Mouse (Mus musculus) liver, embryonic 15.5 days (tissue): ENCODE measurements around the gene Pate2. TPM values are rescaled to one million over a fixed set of nuclear protein-coding genes. Genes with fewer than 3 reads are reported as not detected.

ENCODE experiments used
- ATAC-seq: fragments of 200-750 bp; cut with Nextera tagmentation; 2 replicates; pipeline ENCODE4 v1.8.0; 2017; ENCODE audit warnings: moderate number of reproducible peaks, mild to moderate bottlenecking, moderate library complexity; ENCODE audit not compliant: insufficient read depth
- H3K27ac ChIP-seq: fragments of 300-500 bp; sonication (generic); replicated peaks from 2 replicates; pipeline ENCODE4 v1.5.1; 2015; ENCODE audit warnings: mild to moderate bottlenecking, inconsistent platforms
- H3K27me3 ChIP-seq: fragments of 300-500 bp; sonication (generic); 2 replicates; pipeline ENCODE4 v1.6.1; 2015; ENCODE audit warnings: mild to moderate bottlenecking, inconsistent platforms
- H3K36me3 ChIP-seq: fragments of 300-500 bp; sonication (generic); replicated peaks from 2 replicates; pipeline ENCODE4 v1.6.1; 2015; ENCODE audit warnings: moderate library complexity, mild to moderate bottlenecking, inconsistent platforms
- H3K4me1 ChIP-seq: fragments of 300-500 bp; sonication (generic); replicated peaks from 2 replicates; pipeline ENCODE4 v1.6.1; 2015; ENCODE audit warnings: inconsistent platforms
- H3K4me2 ChIP-seq: fragments of 300-500 bp; sonication (generic); 2 replicates; pipeline ENCODE4 v1.6.1; 2015; ENCODE audit warnings: moderate library complexity, mild to moderate bottlenecking, inconsistent platforms
- H3K4me3 ChIP-seq: fragments of 300-500 bp; sonication (generic); replicated peaks from 2 replicates; pipeline ENCODE4 v1.5.1; 2015; ENCODE audit warnings: mild to moderate bottlenecking, inconsistent platforms
- H3K9ac ChIP-seq: fragments of 300-500 bp; sonication (generic); 2 replicates; pipeline ENCODE4 v1.6.1; 2015; ENCODE audit warnings: moderate library complexity, mild to moderate bottlenecking, inconsistent platforms
- H3K9me3 ChIP-seq: fragments of 300-500 bp; sonication (generic); replicated peaks from 2 replicates; pipeline ENCODE4 v1.6.1; 2016; ENCODE audit warnings: inconsistent platforms
- WGBS: fragments of 180-500 bp; shearing (Covaris S2); methylation state at CpG from one replicate; pipeline ENCODE4 v1.1.7; 2015; ENCODE audit warnings: mixed read lengths; ENCODE audit not compliant: insufficient replicate concordance; 5-methylcytosine and 5-hydroxymethylcytosine counted together
- polyA plus RNA-seq: library from polyadenylated mRNA; unstranded; fragments of >200 nt; fragmentation: Nextera tagmentation; extraction: Ambion mirVana; gene quantifications from 2 replicates; pipeline ENCODE4 v1.2.1, GENCODE M21; 2015

Pate2 gene
- polyA plus RNA-seq, result 0.09 and 0.26 TPM in 2 replicates

DNA sequence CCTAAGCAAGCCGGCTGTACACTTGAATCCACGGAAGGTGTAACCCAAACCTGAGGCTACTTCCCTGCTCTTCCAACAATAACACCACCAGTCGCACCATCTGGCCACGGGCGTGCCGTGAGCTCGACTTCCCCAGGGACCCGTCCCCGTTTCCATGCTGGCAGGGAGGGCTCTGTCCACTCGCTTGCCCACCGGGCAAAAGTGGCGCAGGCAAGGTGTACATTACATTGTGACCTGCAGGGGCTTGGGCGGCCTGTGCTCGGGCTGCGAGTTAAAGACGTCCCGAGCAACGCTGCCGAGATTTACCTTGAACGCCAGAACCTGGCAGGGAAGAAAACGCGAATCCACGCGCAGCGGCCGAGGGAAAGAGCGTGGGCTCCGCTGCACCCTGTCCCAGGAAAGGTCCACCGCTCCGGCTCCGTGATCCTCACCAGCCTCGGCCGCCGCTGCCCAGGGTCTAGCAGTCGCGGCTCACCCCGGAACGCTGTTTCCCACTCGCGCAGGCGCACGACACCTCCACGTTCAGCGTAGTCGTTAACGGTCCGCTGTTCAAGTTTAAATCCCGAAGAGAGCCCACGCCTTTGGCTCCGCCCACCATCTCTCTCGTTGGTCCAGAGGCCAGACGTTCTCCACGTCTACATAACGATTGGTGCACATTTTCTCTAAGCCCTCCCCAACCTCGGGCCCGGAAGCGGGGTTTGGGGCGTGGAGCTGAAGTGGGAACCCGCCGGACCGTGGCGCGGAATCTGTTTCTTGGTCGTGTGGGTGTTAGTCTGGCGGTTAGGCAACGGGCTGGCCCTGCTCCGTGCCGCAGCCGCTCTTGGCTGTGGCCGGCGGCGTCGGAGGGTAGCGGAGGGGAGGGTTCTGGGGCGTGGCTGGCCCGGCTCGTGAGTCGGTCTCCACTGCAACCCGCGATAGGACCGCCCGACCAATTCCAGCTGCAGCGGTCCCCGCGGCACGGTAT, at the start of gene Pate2, which contains the start of gene Hyls1:
Gene Pate2, plus strand, starts transcription at position 714 of the 964 bp plus-strand sequence.
Gene Hyls1, minus strand, starts transcription at position 828 of the 964 bp plus-strand sequence.
- Histone ChIP-seq H3K36me3 (peaks cover 34% of the 10 kb centered on the region), H3K4me2 (peak within 1 kb of the TSS; percentile 72), H3K9ac (peak within 1 kb of the TSS; percentile 92), H3K27me3 (peaks cover 29% of the 10 kb centered on the region), H3K4me1 (peaks cover 16% of the 10 kb centered on the region), H3K4me3 (peak within 1 kb of the TSS; percentile 94), H3K27ac (peak within 1 kb of the TSS; percentile 97), H3K9me3 (no peaks in the 10 kb centered on the region)
- ATAC-seq, result peak; percentile 97
- under 1% methylated on average over 86 of the region's 86 CpGs for WGBS

DNA sequence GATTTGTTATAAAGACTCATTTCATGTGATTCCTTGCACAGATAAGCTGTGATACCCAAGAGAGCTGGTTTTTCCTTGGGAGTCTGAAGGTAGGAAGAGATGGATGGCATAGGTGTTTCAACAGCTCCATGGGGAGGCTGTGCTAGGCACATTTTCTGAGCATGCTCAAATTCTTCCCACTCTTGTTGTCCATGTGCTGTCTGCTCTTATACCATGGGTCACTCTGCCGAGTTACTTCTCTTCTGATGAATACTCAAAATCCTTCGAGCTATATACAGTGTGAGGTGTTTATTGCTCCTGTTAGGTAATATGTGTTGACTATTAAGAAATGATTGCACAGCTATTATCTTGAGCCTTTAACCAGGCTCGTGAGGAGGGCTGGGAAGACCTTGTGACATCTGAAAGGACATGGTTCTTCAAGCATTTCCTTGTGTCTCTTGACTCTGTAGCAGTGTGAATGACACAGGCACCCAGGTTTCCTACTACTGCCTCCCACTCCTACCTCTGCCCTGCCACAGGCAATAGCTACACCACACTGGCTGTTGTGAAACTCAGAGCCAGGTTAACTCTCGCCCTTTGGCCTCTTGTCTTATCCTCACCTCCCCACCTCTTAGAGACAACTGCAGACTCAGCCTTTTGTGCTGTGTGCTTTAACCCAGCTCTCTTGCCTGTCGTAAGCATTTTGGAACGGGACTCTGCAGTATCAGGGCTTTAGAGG, 49.3 kb upstream of the Pate2 start:
- H3K9me3 ChIP-seq, result no peaks in the 10 kb centered on the region
- H3K27ac ChIP-seq, result no peak overlapping the region
- no peak overlapping the region for H3K9ac ChIP-seq
- WGBS, result 52% methylated on average over 6 of the region's 6 CpGs
- no peak overlapping the region for H3K4me2 ChIP-seq
- 0 out of 2 replicates have a peak, but pooled peaks cover 4% of the 10 kb centered on the region for H3K4me1 ChIP-seq
- no peaks in the 10 kb centered on the region for H3K36me3 ChIP-seq
- H3K27me3 ChIP-seq, result no peaks in the 10 kb centered on the region
- ATAC-seq, result no peak
- no peak overlapping the region for H3K4me3 ChIP-seq

DNA sequence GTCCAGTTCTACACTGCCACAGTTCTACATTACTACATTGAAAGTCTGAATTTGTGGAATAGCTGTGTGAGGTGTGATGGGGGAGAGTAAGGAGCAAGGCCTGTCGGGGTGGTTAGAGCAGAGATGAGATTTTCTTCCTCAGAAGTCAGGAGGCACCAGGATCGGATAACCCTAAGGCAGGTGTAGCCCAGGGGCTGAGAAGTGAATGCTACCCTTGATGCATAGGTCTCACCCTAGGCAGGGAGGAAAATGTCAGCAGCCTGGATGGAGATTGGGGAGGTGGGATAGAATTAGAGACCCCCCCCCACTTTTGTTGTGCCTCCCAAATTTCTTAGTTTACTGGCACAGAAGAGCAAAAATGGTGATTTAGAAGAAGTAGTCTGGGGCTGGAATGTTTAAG, 47.8 kb upstream of the Pate2 start:
- no peak overlapping the region for H3K27ac ChIP-seq
- no peak overlapping the region for H3K4me2 ChIP-seq
- H3K4me1 ChIP-seq, result 0 out of 2 replicates have a peak, but pooled peaks cover 4% of the 10 kb centered on the region
- H3K9ac ChIP-seq, result no peak overlapping the region
- 61% methylated on average over 2 of the region's 2 CpGs for WGBS
- no peak overlapping the region for H3K4me3 ChIP-seq
- ATAC-seq, result no peak
- H3K9me3 ChIP-seq, result no peaks in the 10 kb centered on the region
- no peaks in the 10 kb centered on the region for H3K36me3 ChIP-seq
- H3K27me3 ChIP-seq, result no peaks in the 10 kb centered on the region

DNA sequence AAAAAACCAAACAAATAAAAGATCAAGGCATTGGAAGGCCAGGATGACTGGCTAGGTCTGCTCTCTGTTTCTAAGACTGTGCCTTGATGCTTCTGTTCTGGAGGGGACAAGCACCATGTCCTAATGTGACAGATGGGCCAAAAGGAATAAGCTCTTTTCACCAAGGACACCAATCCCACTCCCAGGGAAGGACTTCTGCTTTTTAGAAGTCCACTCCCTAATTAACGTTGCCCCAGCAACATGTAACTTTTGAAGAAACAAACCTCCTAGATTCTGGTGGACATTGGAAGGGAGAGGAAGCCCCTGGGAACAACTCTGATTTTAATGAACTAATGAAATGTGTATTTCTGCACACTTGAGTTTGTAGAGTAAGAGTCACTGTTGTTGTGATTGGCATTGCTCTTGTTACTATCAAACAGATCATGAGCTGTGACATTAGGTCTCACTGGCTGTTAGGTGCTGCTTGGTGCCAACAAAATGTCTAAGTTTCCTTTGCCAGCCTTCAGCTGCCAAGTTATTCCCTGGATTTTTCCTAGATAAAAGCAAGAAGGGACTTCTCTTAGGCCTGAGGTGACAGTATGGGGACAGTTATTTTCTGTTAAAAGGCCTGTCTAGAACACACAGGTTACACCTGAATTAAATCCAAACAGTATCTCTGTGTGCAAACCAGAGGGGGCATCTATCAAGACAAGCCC, 47.1 kb upstream of the Pate2 start:
- Histone ChIP-seq H3K4me2 (no peak overlapping the region), H3K4me3 (no peak overlapping the region), H3K27ac (no peak overlapping the region), H3K9me3 (no peaks in the 10 kb centered on the region), H3K27me3 (no peaks in the 10 kb centered on the region), H3K36me3 (no peaks in the 10 kb centered on the region), H3K4me1 (0 out of 2 replicates have a peak, but pooled peaks cover 4% of the 10 kb centered on the region), H3K9ac (no peak overlapping the region)
- 37% methylated on average over 1 of the region's 1 CpGs for WGBS
- ATAC-seq, result no peak

DNA sequence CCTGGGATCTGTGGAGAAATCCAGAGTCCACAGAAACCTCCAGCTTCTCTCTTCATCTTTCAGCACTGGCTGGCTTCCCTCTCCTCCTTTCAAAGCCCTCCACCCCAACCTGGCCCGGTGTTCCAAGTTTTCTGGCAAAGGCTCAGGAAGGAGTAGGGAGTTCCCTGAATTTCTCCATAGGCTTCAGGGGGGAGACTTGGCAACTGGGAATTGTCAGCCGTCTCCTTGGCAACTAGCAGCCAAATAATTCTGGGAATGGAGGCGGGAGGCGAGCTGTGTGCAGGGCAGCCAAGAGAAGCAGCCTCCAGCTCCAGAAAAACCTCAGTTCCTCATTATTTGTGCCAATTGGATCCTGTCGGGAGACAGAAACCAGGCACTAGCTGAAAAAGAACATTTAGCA, 46.5 kb upstream of the Pate2 start:
- 63% methylated on average over 5 of the region's 5 CpGs for WGBS
- Histone ChIP-seq H3K9me3 (no peaks in the 10 kb centered on the region), H3K4me3 (no peak overlapping the region), H3K27ac (no peak overlapping the region), H3K4me1 (0 out of 2 replicates have a peak, but pooled peaks cover 4% of the 10 kb centered on the region), H3K9ac (no peak overlapping the region), H3K4me2 (no peak overlapping the region), H3K27me3 (no peaks in the 10 kb centered on the region), H3K36me3 (no peaks in the 10 kb centered on the region)
- ATAC-seq, result no peak

DNA sequence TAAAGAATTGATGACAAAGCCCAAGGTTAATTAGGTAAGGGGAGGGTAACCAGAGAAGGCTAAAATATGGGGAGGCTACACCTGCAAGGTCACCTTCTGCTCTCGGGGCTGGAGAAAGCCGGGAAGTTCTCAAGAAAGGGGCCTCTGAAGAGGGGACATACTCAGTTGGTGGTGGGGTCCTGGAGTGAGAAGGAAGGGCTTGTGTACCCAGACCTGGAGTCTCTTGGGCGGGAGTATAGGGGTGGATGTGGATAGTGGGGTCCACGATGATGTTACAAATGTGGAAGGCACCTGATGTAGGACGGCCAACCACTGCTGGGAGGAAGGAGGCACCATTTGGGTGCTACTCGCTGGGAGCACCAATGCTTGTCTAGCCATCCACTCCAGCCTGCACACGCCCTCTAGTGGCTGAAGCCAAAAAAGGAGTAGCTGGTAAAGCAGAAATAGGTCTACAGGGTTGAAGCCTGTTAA, 46.1 kb upstream of the Pate2 start:
- WGBS, result 18% methylated on average over 7 of the region's 7 CpGs
- Histone ChIP-seq H3K27ac (no peak overlapping the region), H3K9me3 (no peaks in the 10 kb centered on the region), H3K4me1 (0 out of 2 replicates have a peak, but pooled peaks cover 4% of the 10 kb centered on the region), H3K4me3 (no peak overlapping the region), H3K4me2 (no peak overlapping the region), H3K36me3 (no peaks in the 10 kb centered on the region), H3K9ac (no peak overlapping the region), H3K27me3 (no peaks in the 10 kb centered on the region)
- ATAC-seq, result no peak

DNA sequence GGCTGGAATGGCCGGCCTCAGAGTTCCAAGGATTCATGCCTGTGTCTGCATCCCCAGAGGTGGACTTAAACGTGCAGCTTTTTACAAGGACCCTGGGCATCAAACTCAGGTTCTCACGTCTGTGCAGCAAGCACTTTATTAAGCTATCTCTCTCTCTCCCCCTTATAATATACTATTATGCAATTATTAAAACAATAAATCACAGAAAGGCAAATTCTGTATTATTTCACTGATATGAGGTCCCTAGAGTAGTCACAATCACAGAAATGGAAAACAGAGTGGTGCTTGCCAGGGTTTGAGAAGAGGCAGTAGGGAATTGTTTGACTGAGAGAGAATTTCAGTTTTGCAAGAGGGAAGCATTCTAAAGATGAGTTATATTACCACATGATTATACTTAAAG, 40.9 kb upstream of the Pate2 start:
- Histone ChIP-seq H3K4me2 (no peak overlapping the region), H3K36me3 (no peaks in the 10 kb centered on the region), H3K27me3 (no peaks in the 10 kb centered on the region), H3K4me1 (no peaks in the 10 kb centered on the region), H3K9ac (no peak overlapping the region), H3K4me3 (no peak overlapping the region), H3K27ac (no peak overlapping the region), H3K9me3 (no peaks in the 10 kb centered on the region)
- WGBS, result 40% methylated on average over 3 of the region's 3 CpGs
- no peak for ATAC-seq

DNA sequence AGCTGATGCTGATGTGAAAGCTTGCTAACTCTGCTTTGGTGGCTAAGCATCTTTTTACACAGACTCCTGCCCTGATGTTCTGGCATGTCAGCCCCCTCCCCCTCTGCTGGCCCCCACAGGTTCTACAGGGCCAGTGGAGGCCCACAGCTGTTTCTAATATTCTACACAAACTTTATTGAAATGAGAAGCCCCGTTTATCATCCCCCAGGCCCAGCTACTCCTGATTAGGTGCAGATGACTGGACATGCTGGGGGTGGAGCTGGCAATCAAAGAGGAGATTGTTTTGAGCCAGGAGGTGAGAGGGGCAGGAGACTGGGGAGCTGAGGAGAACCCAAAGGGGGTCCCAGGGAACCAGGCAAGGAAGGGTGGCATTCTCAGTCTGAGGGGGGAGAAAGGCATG, 40.3 kb upstream of the Pate2 start:
- H3K36me3 ChIP-seq, result no peaks in the 10 kb centered on the region
- 40% methylated on average over 1 of the region's 1 CpGs for WGBS
- H3K9me3 ChIP-seq, result no peaks in the 10 kb centered on the region
- H3K4me1 ChIP-seq, result no peaks in the 10 kb centered on the region
- no peak overlapping the region for H3K4me2 ChIP-seq
- no peak for ATAC-seq
- H3K27me3 ChIP-seq, result no peaks in the 10 kb centered on the region
- H3K27ac ChIP-seq, result no peak overlapping the region
- no peak overlapping the region for H3K4me3 ChIP-seq
- no peak overlapping the region for H3K9ac ChIP-seq

DNA sequence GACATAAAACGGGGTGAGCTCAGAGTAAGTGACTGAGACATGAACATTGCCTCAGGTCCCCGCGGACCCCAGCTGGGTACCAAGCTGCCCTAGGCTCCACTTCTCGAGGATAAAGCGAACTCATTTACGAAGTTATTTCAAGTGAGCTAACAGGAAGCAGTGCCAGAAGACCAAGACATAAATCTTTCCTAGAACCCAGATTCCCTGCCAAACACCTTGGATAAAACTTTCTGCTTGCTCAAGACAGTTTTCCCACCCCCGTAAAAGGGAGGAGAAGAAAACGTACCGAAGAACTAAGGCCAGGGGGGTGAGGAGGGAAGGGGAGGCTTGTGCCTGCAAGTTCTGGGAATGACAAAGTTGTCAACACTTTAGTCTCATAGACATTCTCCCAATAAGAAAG, 36.8 kb upstream of the Pate2 start:
- Histone ChIP-seq H3K36me3 (no peaks in the 10 kb centered on the region), H3K4me3 (no peak overlapping the region), H3K4me1 (peaks cover 3% of the 10 kb centered on the region; the same call in 1 of the 2 replicates), H3K9ac (no peak overlapping the region), H3K4me2 (no peak overlapping the region), H3K27me3 (no peaks in the 10 kb centered on the region), H3K9me3 (no peaks in the 10 kb centered on the region), H3K27ac (no peak overlapping the region)
- no peak for ATAC-seq
- 61% methylated on average over 9 of the region's 9 CpGs for WGBS

DNA sequence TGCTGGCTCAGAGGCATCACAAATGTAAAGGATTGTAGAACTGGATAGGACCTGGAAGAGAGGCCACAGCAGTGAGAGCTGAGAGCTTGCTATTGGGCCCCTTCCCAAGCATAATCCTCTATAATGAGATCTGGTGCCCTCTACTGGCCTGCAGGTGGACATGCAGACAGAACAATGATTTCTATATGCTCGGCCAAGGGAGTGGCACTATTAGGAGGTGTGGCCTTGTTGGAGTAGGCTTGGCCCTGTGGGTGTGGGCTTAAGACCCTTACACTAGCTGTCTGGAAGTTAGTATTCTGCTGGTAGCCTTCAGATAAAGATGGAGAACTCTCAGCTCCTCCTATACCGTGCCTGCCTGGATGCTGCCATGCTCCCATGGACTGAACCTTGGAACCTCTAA, 35.0 kb upstream of the Pate2 start:
- Histone ChIP-seq H3K9ac (no peak overlapping the region), H3K9me3 (no peaks in the 10 kb centered on the region), H3K4me3 (no peak overlapping the region), H3K27ac (no peak overlapping the region), H3K36me3 (no peaks in the 10 kb centered on the region), H3K4me2 (no peak overlapping the region), H3K4me1 (peaks cover 3% of the 10 kb centered on the region; the same call in 1 of the 2 replicates), H3K27me3 (no peaks in the 10 kb centered on the region)
- 6% methylated on average over 2 of the region's 2 CpGs for WGBS
- ATAC-seq, result no peak
